Mouse (Mus musculus) adrenal gland, postnatal 14 days (tissue): ENCODE data around the gene Ss18l2. TPM values are rescaled to one million over a fixed set of nuclear protein-coding genes. Genes with fewer than 3 reads are reported as not detected.

Experiments used
- DNase-seq: peaks from one replicate; pipeline ENCODE4 v3.0.0; 2021; ENCODE audit warnings: mixed read lengths
- total RNA-seq: library from RNA; stranded (reverse); gene quantifications from 2 replicates; pipeline ENCODE4 v1.2.3, GENCODE M21; 2021

The Ss18l2 gene
- total RNA-seq, 1 experiment from 2014 or later: 54.4 TPM

DNA sequence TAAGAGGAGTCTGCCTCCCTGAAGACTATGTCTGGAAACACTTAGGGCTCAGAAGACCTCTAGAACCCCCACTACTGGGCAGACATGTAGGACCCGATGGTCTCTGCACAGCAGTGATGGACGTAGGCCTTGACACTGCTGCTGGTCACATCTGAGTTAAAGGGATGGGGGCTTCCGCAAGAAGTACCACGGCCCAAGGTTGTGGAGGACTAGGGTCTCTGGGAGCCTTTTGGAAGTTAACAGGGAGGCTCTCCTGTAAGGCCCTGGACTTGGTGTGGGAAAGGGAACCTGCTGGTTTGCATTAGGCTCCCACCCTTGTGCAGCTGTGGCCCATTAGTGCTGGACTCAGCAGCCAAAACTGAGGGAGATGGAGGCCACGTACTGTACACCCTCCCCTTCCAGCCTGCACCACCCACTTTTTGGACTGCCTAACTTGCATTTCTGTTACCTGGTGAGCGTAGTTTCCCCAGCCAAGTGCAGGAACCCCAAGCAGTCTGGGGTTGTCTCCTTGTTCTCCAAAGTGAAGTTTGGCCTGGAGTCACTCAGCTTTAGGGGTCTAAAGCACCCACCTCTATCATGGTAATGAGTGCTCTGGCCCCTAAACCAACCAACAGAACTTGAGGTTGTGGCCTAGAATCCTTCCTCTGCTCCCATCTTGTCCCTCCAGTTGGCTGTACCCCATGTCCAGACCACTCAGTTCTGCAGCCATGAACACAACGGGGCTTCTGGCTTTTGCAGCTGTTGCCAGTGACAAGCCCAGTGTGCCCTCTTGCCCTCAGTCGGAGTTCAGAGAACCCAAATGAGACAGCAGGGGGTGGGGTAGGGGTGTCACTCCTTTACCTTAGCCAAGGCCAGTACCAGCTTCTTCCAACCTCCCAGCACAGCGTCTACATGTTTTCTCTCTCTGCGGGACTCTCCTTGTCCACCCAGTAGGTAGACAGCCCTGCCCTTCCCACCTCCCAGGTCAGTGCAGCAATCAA is 48.0 kb downstream of the Ss18l2 start:
- no peak for DNase-seq

DNA sequence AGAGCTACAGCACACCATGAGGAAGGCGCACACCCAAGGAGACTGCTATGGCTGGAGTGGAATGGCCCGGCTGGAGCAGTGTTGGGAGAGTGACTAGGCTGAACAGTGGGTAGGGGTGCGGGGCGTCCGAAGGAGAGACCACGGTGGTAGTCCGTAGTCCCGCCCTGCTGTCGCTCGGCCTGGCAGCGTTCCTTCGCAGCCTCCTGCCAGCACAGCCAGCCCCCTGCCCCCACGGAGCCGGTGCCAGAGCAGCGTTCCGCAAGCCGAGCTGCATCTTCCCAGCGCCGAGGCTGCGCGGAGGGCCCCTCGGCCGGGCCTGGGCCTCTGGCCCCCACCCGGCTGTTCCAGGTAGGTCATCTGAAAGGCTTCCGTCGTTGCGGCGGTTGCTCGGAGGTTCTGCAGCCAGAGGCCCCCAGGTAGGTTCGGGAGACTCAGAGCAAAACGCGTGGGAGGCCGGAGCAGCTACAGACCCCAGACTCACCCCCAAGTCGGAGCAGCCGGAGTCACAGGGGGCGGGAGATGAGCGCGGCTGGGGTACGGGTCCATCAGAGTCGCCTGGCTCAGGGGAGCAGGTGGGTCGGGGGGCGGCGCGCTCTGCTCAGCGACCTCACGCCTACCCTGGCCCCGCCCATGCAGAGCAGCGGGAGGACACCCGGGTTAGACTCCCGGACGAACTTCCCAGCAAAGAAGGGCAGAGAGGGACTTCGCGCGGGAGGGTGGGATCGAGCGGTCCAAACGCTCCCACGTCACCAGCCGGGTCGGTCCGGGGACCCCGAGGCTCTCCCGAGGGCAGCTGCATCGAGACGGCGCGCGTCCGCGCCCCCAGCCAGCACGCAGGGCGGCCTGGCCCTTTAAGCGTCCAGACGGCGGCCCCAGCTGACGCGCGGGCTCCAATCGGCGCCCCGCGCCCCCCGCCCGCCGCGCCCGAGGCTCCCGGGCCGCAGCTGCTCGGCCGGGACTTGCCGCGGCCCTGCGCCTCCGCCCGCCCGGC is 49.3 kb downstream of the Ss18l2 start, which contains the start of gene Zfp651:
TSS of gene Zfp651 (plus strand) at position 240 of the 991 bp plus-strand sequence.
- peak; percentile 80 for DNase-seq

DNA sequence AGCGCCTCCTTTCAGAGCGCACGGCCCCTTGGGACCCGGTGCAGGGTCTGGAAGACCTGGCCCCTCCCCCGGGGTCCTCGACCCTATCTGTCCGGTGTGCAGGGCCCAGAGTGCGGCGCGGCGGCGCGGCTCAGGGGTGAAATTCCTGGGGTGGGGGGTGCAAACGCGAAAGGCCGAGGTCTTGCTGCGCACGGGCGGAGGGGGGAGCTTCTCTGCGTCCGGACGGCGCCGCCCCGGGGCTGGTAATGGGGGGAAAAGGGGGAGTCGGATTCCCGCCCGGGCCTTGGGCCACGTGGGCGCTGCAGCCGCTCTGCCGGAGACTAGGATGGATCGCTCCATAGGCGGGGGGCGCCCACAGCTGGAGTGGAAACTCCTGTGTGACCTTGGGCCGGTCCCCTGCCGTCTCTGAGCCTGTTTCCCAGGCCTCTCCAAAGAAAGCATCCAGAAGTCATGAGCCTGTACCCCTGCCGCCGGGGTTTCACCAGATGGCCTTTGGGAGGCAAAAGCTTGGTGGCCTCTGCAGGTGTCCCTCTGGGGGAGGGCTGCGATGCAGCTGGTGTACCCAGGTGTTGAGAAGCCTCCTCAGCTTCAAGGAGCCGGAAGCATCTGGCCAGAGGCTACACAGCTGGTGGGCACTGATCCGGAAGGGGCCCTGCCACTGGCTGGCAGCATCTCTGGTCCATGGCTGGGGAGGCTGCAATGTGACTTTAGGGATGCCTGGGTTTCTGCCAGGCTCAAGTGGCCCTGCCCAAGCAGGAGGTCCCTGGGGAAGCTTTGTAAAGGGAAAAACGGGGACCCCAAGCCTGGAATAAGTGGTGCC is 50.4 kb downstream of the Ss18l2 start:
- DNase-seq: peak; percentile 91

DNA sequence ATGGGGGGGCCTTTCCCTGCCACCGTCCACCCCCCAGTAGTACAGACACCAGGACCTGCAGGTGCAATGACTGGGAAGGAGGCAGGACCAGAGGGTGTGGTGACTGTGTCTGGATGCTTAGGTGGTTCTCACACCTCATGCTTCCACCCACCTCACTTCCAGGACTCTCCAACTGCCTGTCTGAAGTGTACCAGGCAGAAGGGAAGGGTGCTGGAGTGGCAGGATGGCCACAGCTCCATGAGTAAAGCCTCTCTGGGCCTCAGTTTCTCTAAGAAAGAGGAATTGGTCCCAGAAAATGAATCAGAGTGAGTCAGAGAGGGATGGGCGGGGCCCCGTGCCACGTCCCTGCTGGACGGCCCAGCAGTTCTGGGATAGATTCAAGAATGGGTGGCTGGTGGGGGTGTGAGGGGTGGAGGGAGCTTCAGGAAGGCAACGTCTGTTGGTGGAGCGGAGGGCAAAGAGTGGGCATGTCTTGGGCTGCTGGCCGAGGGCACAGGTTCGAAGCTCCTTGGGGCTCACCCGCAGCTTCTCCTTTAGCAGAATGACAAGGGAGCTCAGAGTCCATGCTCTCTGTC is 51.0 kb downstream of the Ss18l2 start:
- peak; percentile 58 for DNase-seq

DNA sequence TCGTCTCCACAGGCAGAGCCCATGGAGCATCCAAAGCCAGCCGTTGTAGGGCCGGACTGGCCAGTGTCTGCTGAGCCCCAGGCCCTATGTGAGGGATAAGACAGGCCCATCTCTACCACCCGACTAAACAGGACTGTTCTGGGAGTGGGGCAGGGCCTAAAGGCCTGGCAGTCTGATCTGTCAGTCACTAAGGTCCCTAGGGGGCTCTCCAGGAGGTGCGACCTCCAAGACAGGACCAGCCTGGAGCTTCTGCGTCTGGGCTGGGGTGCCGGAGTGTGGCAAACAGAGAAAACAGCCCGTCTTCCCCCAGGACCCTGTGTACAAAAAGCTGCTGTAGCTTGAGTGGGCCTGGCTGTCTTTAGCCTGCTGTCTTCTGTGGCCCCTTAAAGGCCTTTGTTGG is 51.7 kb downstream of the Ss18l2 start:
- DNase-seq: no peak

DNA sequence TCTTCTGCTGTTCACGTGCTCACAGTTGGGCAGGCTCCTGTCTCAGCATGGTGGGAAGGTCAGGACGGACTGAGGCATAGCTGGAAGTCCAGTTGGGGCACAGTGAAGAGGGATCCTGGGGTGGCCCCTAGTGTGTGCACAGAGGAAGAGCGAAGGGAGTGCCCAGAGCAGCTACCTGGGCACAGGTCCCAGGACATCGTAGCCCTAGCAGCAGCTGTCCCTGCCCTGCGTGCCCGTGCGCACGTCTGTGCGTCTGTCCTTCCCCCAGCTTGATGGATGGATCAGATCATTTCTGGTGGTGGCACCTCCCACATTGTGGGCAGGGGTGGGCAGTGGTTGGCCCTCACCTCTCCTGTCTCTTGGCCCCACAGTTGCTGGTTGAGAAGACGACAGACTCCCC is 52.1 kb downstream of the Ss18l2 start:
- no peak for DNase-seq

DNA sequence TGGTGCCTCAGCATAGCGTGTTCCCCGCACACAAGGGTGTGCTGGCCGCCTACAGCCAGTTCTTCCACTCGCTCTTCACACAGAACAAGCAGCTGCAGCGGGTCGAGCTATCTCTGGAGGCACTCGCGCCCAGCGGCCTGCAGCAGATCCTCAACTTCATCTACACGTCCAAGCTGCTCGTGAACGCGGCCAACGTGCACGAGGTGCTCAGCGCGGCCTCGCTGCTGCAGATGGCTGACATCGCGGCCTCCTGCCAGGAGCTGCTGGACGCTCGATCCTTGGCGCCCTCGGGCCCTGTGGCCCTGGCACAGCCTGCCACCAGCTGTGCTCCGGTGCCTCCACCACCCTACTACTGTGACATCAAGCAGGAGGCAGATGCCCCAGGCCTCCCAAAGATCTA is 52.6 kb downstream of the Ss18l2 start:
- no peak for DNase-seq

Other genes with a start within 250 kb of the Ss18l2 start
- gene Cck, start 214.6 kb upstream of the Ss18l2 start, total RNA-seq: 1.0 TPM in 1 of 2 replicates, not detected in the other
- not detected in 2 replicates for gene Lyzl4, start 68.2 kb upstream of the Ss18l2 start, total RNA-seq
- 2.7 and 3.7 TPM in 2 replicates for gene Vipr1, start 67.6 kb upstream of the Ss18l2 start, total RNA-seq
- 4.2 and 6.5 TPM in 2 replicates for gene Sec22c, start 4.8 kb upstream of the Ss18l2 start, total RNA-seq
- gene Nktr, start 8.8 kb downstream of the Ss18l2 start, total RNA-seq: 78.1 and 84.8 TPM in 2 replicates
- 30.1 and 36.8 TPM in 2 replicates for gene Zfp651, start 49.0 kb downstream of the Ss18l2 start, total RNA-seq
- not detected in 2 replicates for gene Klhl40, start 67.3 kb downstream of the Ss18l2 start, total RNA-seq
- not detected in 2 replicates for gene Hhatl, start 82.2 kb downstream of the Ss18l2 start, total RNA-seq
- 0.86 and 1.1 TPM in 2 replicates for gene Ccdc13, start 129.1 kb downstream of the Ss18l2 start, total RNA-seq
- gene Higd1a, start 148.0 kb downstream of the Ss18l2 start, total RNA-seq: 112 and 114 TPM in 2 replicates
- 1.4 and 2.1 TPM in 2 replicates for gene Ackr2, start 188.0 kb downstream of the Ss18l2 start, total RNA-seq
- 1.6 and 10.7 TPM in 2 replicates for gene Cyp8b1, start 206.0 kb downstream of the Ss18l2 start, total RNA-seq
- gene Fam198a, start 240.7 kb downstream of the Ss18l2 start, total RNA-seq: 2.1 and 2.5 TPM in 2 replicates